Mouse (Mus musculus): ENCODE results near the gene Rere.

Rere gene

DNA sequence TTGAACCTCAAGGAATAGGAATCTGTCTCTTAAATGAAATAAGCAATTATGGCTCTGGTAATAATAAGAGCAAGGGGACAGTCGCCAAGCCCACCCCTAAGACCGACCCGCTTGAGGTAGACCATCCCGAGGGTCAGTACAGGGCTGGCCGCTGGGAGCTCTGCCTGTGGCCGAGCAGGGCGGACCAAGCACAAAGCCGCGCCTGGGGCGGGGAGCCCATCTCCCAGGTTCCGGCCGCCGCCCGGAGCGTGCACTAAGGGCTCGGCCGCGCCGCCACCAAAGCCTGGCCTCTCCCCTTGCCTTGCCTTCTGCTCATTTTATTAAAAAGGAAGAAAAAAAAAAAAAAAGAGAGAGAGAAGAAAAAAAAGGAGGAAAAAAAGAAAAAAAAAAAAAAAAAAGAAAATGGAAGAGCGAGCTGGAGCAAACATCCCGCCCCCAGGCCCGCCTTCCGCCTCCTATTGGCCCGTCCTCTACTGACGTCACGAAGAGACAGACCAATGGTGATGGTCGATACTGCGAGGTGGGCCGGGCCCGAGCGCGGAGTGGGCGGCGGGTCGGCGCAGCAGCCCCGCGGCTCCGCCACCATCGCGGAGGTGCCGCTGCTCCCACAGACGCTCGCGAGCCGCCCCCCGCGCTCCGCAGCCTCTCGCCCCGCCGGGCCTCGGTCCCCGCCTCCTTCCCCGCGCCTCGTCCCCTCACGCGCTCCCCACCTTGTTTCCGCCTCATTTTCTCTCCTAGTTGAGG lies at the start of gene Rere:
Gene Rere (plus strand): TSS at position 629 of the 744 bp plus-strand sequence.
- DNase-seq (ENCODE audit: low read depth, low spot score), result peak; percentile 98

DNA sequence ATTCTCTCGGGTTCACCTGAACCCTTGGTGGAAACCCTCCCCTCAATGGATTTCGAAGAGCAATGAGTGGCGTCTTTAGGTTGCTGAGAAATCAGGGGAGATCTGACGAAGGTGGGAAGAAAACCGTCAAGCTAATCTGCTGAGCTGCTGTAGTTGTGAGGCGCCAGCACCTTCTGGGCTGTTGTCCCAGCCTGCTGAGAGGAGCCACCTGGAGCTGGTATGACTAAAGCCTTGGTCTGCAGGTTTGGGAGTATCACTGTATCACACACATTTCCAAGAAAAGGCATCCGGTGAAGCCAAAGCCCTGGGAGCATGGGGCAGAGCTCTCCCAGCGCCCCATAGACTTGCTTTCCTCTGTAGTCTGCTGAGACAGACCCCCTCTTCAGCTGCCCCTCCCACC lies 49.6 kb upstream of the Rere start:
- DNase-seq (ENCODE audit: low read depth, low spot score), result no peak

GRCm38 (mm10) chr4:150234599-150235327 lies 46.7 kb upstream of the Rere start:
- peak; percentile 57 for DNase-seq (ENCODE audit: low read depth, low spot score)

GRCm38 (mm10) chr4:150235585-150235984 lies 45.9 kb upstream of the Rere start:
- DNase-seq (ENCODE audit: low read depth, low spot score), result no peak

GRCm38 (mm10) chr4:150236031-150236430 lies 45.4 kb upstream of the Rere start:
- no peak for DNase-seq (ENCODE audit: low read depth, low spot score)

- peak; percentile 100 for DNase-seq (ENCODE audit: low read depth, low spot score)
Observed at GRCm38 (mm10) chr4:150236521-150237481, 44.6 kb upstream of the Rere start, which contains the start of gene Eno1. TSS of gene Eno1 (plus strand) at chr4:150236721.

GRCm38 (mm10) chr4:150237636-150238361 lies 43.6 kb upstream of the Rere start:
- DNase-seq (ENCODE audit: low read depth, low spot score), result no peak

- no peak for DNase-seq (ENCODE audit: low read depth, low spot score)
Observed at GRCm38 (mm10) chr4:150238433-150239086, 42.9 kb upstream of the Rere start.

GRCm38 (mm10) chr4:150239087-150239480 lies 42.4 kb upstream of the Rere start:
- no peak for DNase-seq (ENCODE audit: low read depth, low spot score)

DNA sequence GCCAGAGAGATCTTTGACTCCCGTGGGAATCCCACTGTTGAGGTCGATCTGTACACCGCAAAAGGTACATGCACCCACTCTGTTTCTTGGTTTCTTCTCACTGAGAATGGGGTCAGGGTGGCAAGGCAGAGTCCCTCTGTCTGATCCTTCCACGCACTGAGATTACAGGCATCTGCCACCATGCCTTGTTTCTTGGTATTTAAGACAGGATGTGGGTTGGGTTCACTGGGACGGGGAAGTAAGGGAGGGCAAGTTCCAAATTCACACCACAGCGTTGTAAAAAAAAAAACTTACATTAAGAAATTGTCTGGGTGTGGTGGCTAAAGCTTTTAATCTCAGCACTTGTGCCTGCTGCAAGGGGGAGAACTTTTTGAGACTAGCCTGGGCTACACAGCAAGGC lies 41.9 kb upstream of the Rere start:
- no peak for DNase-seq (ENCODE audit: low read depth, low spot score)

DNA sequence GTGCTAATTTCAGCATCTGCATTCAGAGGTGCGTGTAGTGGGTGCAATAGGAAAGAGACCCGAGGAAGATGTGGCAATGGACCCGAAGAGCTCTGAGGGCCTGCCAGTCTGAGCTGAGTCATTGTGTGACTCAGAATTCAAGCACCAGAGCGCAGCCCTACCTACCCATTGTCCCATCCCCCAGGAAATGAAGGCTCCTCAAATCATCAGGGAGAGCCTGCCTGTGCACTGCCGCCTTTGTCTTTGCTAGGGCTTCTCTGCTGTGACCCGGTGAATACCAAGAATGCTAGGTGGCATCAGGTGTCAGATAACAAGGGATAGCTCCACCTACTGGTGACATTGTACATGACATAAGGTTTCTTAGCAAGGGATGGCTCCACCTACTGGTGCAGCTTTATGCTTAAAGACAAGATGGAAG lies 41.5 kb upstream of the Rere start:
- peak; percentile 98 for DNase-seq (ENCODE audit: low read depth, low spot score)

GRCm38 (mm10) chr4:150240381-150240886 lies 41.0 kb upstream of the Rere start:
- DNase-seq (ENCODE audit: low read depth, low spot score), result no peak

DNA sequence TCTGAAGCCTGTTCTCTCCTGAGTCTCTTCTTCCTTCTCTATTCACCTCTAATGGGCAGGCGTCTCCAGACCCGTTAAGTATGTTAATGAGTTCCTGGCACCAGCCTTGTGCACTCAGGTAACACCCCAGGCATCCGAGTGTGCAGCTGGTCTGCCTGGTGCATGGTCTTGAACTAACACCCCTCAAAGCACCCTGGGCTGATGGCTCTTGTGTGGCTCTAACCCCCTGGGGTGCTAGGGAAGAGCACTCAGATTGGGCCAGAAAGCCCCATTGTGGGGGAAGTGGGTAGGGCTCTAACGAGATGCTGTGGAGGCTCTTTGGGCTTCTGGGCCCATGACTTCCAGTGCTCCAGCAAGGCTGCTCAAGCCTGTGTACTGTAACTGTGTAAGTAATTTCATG lies 39.7 kb upstream of the Rere start:
- DNase-seq (ENCODE audit: low read depth, low spot score), result no peak

- no peak for DNase-seq (ENCODE audit: low read depth, low spot score)
Observed at GRCm38 (mm10) chr4:150242745-150243144, 38.7 kb upstream of the Rere start.

DNA sequence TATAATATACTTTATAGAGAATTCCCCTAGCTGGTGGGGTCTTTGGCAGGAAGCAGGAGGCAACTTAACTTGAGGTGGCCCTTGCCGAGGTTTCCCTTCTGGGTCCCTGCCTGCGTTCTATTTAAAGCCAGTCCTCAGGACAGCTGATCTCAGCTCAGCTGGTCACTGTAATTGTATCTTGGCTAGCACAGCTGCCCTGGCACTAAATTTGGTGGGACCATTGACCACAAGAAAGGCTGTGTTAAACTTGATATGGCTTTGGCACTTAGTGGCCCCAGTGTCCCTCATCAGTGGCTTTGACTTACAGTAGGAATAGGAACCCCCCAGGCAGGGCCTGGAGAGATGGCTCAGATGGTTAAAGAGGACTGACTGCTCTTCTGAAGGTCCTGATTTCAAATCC lies 35.6 kb upstream of the Rere start:
- no peak for DNase-seq (ENCODE audit: low read depth, low spot score)

DNA sequence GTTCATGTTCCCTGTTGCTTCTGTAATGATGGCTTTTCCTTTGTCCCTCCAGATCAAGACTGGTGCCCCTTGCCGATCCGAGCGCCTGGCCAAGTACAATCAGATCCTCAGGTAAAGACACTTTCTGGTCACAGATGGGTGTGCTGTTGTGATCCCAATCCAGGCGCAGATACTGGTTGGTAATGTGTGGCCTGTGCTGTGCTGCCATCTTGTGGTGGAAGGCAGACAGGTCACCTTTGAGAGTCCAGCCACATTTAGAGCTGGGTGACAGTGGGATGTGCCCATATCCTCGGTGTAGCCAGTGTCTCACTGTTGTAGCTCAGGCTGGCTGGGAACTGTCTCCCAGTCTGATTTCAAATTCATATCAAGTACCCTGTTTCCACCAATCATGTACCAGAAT lies 33.4 kb upstream of the Rere start:
- DNase-seq (ENCODE audit: low read depth, low spot score), result peak; percentile 75

- no peak for DNase-seq (ENCODE audit: low read depth, low spot score)
Observed at GRCm38 (mm10) chr4:150248917-150249316, 32.5 kb upstream of the Rere start.

DNA sequence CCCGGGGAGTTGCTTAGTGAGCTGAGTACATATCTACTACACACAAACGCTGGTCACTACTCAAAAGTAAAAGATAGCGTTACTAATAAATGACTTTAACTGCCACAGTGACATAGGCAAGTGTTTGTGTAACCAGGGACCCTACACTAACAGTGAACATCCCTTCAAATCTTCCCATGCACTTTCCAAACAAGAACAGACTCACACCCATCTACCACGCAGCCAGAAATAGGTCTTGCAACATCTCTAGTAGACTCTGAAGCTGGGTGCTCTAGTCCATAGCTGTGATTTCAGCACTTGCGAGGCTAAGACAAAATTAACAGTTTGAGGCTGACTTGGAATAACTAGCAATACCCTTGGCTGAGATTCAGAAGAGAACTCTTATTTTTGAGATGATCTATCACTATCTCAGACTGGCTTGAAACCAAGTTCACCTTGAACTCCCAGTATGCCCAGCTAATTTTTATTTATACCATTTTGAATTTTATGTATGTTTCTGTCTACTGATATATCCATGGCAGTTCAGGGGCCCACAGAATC lies 31.6 kb upstream of the Rere start:
- no peak for DNase-seq (ENCODE audit: low read depth, low spot score)

- no peak for DNase-seq (ENCODE audit: low read depth, low spot score)
Observed at GRCm38 (mm10) chr4:150250549-150251422, 30.7 kb upstream of the Rere start.

All from mesoderm, embryonic 11.5 days (tissue).